Mouse (Mus musculus) C2C12 (cell line): Measurements from ENCODE around the gene Larp6. TPM values are rescaled to one million over a fixed set of nuclear protein-coding genes. Genes with fewer than 3 reads are reported as not detected.

Experiments
- H3K27me3 ChIP-seq: one replicate; pipeline ENCODE4 v1.6.1; 2011; ENCODE audit not compliant: control insufficient read depth, insufficient read depth, insufficient read length
- H3K36me3 ChIP-seq: one replicate; pipeline ENCODE4 v1.6.1; 2011; ENCODE audit not compliant: control insufficient read depth, insufficient read depth
- H3K4me3 ChIP-seq: one replicate; pipeline ENCODE4 v1.5.1; 2011; ENCODE audit warnings: mild to moderate bottlenecking, control low read depth; ENCODE audit not compliant: poor library complexity, insufficient read depth, severe bottlenecking
- H3K79me2 ChIP-seq: one replicate; pipeline ENCODE4 v1.6.1; 2011; ENCODE audit not compliant: control insufficient read depth, insufficient read depth
- H3K79me3 ChIP-seq: one replicate; pipeline ENCODE4 v1.6.1; 2011; ENCODE audit warnings: low read depth, control low read depth
- H3ac ChIP-seq: one replicate; pipeline ENCODE3; 2011; ENCODE audit warnings: low read depth; ENCODE audit not compliant: control insufficient read depth, insufficient read length
- CEBPB ChIP-seq: IDR thresholded peaks from one replicate; pipeline ENCODE4 v1.6.1; 2011; ENCODE audit warnings: low read depth, mild to moderate bottlenecking, control low read depth, moderate library complexity
- CTCF ChIP-seq: IDR thresholded peaks from one replicate; pipeline ENCODE4 v1.5.1; 2011; ENCODE audit not compliant: control insufficient read depth, insufficient read depth, insufficient read length
- FOSL1 ChIP-seq: IDR thresholded peaks from one replicate; pipeline ENCODE4 v1.8.0; 2011; ENCODE audit warnings: mild to moderate bottlenecking, low read length; ENCODE audit not compliant: poor library complexity, insufficient read depth, severe bottlenecking
- MAX ChIP-seq: IDR thresholded peaks from one replicate; pipeline ENCODE4 v1.6.1; 2011; ENCODE audit warnings: mild to moderate bottlenecking, control low read depth
- MYOD1 ChIP-seq: IDR thresholded peaks from one replicate; pipeline ENCODE4 v1.6.1; 2011; ENCODE audit warnings: low read depth; ENCODE audit not compliant: control insufficient read depth, insufficient read length
- MYOG ChIP-seq: IDR thresholded peaks from one replicate; pipeline ENCODE4 v1.6.1; 2011; ENCODE audit not compliant: control insufficient read depth, insufficient read length; ENCODE audit errors: extremely low read depth
- USF1 ChIP-seq: IDR thresholded peaks from one replicate; pipeline ENCODE4 v1.6.1; 2011; ENCODE audit warnings: low read depth, mild to moderate bottlenecking, control low read depth, moderate library complexity
- polyA plus RNA-seq: library from polyadenylated mRNA; unstranded; fragments of >200 nt; fragmentation: generic; extraction: Trizol; gene quantifications from one replicate; pipeline ENCODE4 v1.2.1, GENCODE M21; 2012; ENCODE audit warnings: missing spikeins

Gene Larp6
- polyA plus RNA-seq, 1 experiment: 0.83 TPM

- Histone ChIP-seq H3ac (no peak overlapping the region), H3K79me2 (no peaks in the 10 kb centered on the region), H3K36me3 (peaks cover 5% of the 10 kb centered on the region), H3K4me3 (no peak overlapping the region), H3K27me3 (no peaks in the 10 kb centered on the region), H3K79me3 (no peaks in the 10 kb centered on the region)
- no peak for TF ChIP-seq MYOG
- no peak for TF ChIP-seq CTCF
- no peak for TF ChIP-seq MAX
- no peak for TF ChIP-seq MYOD1
- TF ChIP-seq FOSL1: no peak
- TF ChIP-seq CEBPB: no peak
- no peak for TF ChIP-seq USF1
These were observed 38.0 kb upstream of the Larp6 start for GRCm38 (mm10) chr9:60674780-60675179.

- TF ChIP-seq FOSL1: no peak
- no peak for TF ChIP-seq CTCF
- no peak for TF ChIP-seq USF1
- no peak for TF ChIP-seq CEBPB
- no peak for TF ChIP-seq MYOD1
- no peak for TF ChIP-seq MYOG
- no peak for TF ChIP-seq MAX
These were observed 36.4 kb upstream of the Larp6 start for GRCm38 (mm10) chr9:60676429-60676828.

GRCm38 (mm10) chr9:60678913-60679312, 33.9 kb upstream of the Larp6 start:
- H3K36me3 ChIP-seq: peaks cover 5% of the 10 kb centered on the region
- no peaks in the 10 kb centered on the region for H3K79me2 ChIP-seq
- no peak overlapping the region for H3ac ChIP-seq
- H3K79me3 ChIP-seq: no peaks in the 10 kb centered on the region
- no peak overlapping the region for H3K4me3 ChIP-seq
- TF ChIP-seq CEBPB (no peak), FOSL1 (no peak), USF1 (no peak), CTCF (no peak), MYOG (no peak), MYOD1 (no peak), MAX (no peak)
- H3K27me3 ChIP-seq: no peaks in the 10 kb centered on the region

More at GRCm38 (mm10) chr9:60676429-60676828, 36.4 kb upstream of the Larp6 start:
- Histone ChIP-seq H3K4me3 (no peak overlapping the region), H3K79me3 (no peaks in the 10 kb centered on the region), H3K27me3 (no peaks in the 10 kb centered on the region), H3K36me3 (peaks cover 5% of the 10 kb centered on the region), H3ac (no peak overlapping the region), H3K79me2 (no peaks in the 10 kb centered on the region)

GRCm38 (mm10) chr9:60681005-60681404, 31.8 kb upstream of the Larp6 start:
- Histone ChIP-seq H3K79me3 (no peaks in the 10 kb centered on the region), H3ac (no peak overlapping the region), H3K27me3 (no peaks in the 10 kb centered on the region), H3K4me3 (no peak overlapping the region), H3K36me3 (peaks cover 6% of the 10 kb centered on the region), H3K79me2 (no peaks in the 10 kb centered on the region)
- TF ChIP-seq FOSL1 (no peak), CTCF (no peak), CEBPB (no peak), MYOD1 (no peak), MAX (no peak), USF1 (no peak), MYOG (no peak)

- Histone ChIP-seq H3K27me3 (no peaks in the 10 kb centered on the region), H3K79me2 (no peaks in the 10 kb centered on the region), H3ac (no peak overlapping the region), H3K79me3 (no peaks in the 10 kb centered on the region), H3K36me3 (peaks cover 6% of the 10 kb centered on the region), H3K4me3 (no peak overlapping the region)
- TF ChIP-seq MYOG (no peak), FOSL1 (no peak), MAX (no peak), USF1 (no peak), CTCF (no peak), MYOD1 (no peak), CEBPB (no peak)
These were observed 30.0 kb upstream of the Larp6 start for GRCm38 (mm10) chr9:60682753-60683152.

DNA sequence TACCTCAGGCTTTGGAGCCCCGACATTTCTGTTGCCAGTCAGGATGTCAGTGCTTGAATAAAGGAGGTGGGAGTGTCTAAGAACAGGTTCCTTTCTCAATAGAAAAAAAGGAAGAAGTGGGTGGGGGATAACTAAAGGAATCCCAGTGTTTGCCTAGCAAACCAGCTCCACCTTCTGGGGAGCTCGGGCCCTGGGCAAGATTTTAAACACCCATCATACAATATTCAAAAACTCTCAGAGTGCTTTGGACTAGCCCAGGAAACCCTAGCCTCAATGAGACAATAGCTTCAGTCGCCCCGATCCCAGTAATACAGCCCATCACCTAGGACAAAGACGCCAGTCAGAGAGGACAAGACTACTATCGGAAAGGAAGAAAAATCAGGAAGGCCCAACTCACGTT, 25.4 kb upstream of the Larp6 start:
- peak overlapping the region; percentile 66 for H3K4me3 ChIP-seq
- no peaks in the 10 kb centered on the region for H3K79me3 ChIP-seq
- H3K79me2 ChIP-seq: no peaks in the 10 kb centered on the region
- H3K27me3 ChIP-seq: no peaks in the 10 kb centered on the region
- TF ChIP-seq MAX (no peak), MYOD1 (no peak), MYOG (no peak), CTCF (no peak), USF1 (no peak), CEBPB (no peak), FOSL1 (no peak)
- H3ac ChIP-seq: peak overlapping the region; percentile 36
- peaks cover 6% of the 10 kb centered on the region for H3K36me3 ChIP-seq
